Mouse (Mus musculus): ENCODE measurements around the gene Szrd1. TPM values are rescaled to one million over a fixed set of nuclear protein-coding genes. Genes with fewer than 3 reads are reported as not detected.
"Not testable (repeated sequence)": the region's sequence is repeated elsewhere in the genome, so short reads cannot be mapped to it uniquely, and the experiment has no call there.

The Szrd1 gene
- polyA plus RNA-seq, 1 experiment from 2014 or later: 24.9 TPM

DNA sequence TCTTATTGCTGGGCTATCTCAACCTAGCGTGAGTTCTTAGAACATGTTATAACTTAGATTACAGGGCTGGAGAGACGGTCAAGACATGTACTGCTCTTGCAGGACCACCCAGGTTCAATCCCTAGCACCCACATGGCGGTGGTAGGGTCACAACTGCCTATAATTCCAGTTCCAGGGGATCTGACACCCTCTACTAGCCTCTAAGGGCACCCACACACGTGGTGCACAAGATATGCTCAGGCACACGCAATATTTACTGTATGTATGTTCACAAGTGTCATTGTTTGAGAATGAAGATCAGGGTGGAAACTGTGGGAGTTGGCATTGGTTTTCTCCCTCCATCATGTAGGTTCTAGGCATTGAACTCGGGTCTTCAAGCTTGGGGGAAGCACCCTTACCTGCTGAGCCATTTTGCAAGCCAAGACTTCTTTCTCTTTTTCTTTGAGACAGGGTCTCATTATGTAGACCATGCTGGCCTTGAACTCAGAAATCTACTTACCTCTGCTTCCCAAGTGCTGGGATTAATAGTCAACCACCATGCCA, 7.0 kb upstream of the Szrd1 start:
- 96% methylated on average over 6 of the region's 6 CpGs for WGBS
- H3K9me3 ChIP-seq: no peaks in the 10 kb centered on the region
- no peak overlapping the region for H3K27ac ChIP-seq (replicated peaks)
- H3K4me1 ChIP-seq (replicated peaks): peaks cover 24% of the 10 kb centered on the region
- no peak overlapping the region for H3K9ac ChIP-seq
- H3K4me3 ChIP-seq: no peak overlapping the region
- H3K36me3 ChIP-seq: no peaks in the 10 kb centered on the region
- H3K27me3 ChIP-seq: no peaks in the 10 kb centered on the region
- no peak for ATAC-seq (ENCODE audit: low FRiP score, low read depth)
- H3K4me2 ChIP-seq: no peak overlapping the region; the same call in 1 of the 2 replicates

DNA sequence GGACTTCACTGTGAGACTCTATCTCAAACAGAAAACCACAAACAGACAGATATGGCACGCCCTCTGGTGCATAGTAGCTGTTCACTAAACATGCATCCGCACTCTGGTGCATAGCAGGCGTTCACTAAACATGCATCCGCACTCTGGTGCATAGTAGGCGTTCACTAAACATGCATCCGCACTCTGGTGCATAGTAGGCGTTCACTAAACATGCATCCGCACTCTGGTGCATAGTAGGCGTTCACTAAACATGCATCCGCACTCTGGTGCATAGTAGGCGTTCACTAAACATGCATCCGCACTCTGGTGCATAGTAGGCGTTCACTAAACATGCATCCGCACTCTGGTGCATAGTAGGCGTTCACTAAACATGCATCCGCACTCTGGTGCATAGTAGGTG, 5.5 kb upstream of the Szrd1 start:
- not testable (repeated sequence) for H3K4me3 ChIP-seq; ATAC-seq (ENCODE audit: low FRiP score, low read depth); H3K9me3 ChIP-seq; H3K4me2 ChIP-seq; H3K27me3 ChIP-seq; H3K9ac ChIP-seq; H3K36me3 ChIP-seq; H3K27ac ChIP-seq (replicated peaks)
- peaks cover 19% of the 10 kb centered on the region for H3K4me1 ChIP-seq (replicated peaks)
- WGBS: 94% methylated on average over 10 of the region's 16 CpGs

DNA sequence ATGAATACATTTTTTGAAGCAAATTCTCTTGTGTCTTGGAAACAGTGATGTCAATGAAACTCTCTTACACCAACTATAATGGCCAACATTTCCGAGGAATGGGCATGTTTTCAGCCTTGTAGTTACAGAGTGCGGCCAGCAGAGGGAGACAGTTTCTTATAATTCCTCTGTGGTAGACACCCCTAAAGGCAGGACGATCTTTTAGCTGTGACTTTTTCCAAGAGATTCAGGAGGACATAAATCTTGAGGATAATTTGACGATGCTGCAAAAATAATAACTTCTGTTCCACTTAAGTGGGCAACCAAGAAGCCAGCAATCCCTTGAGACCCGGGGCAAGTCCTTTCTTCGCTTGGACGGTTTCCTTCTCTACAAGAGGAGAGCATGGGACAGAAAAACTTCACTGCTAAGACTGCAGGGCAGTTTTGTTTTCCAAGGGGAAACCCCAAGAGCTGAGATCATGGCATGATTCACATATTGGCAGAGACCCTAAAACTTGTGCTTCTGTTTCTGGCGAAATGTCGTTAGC, 2.8 kb upstream of the Szrd1 start:
- no peaks in the 10 kb centered on the region for H3K36me3 ChIP-seq
- no peak overlapping the region for H3K9ac ChIP-seq
- H3K9me3 ChIP-seq: no peaks in the 10 kb centered on the region
- H3K4me2 ChIP-seq: no peak overlapping the region
- no peaks in the 10 kb centered on the region for H3K27me3 ChIP-seq
- no peak overlapping the region for H3K4me3 ChIP-seq
- no peak overlapping the region for H3K27ac ChIP-seq (replicated peaks)
- WGBS: 29% methylated on average over 9 of the region's 9 CpGs
- ATAC-seq (ENCODE audit: low FRiP score, low read depth): no peak
- peaks cover 16% of the 10 kb centered on the region for H3K4me1 ChIP-seq (replicated peaks)

DNA sequence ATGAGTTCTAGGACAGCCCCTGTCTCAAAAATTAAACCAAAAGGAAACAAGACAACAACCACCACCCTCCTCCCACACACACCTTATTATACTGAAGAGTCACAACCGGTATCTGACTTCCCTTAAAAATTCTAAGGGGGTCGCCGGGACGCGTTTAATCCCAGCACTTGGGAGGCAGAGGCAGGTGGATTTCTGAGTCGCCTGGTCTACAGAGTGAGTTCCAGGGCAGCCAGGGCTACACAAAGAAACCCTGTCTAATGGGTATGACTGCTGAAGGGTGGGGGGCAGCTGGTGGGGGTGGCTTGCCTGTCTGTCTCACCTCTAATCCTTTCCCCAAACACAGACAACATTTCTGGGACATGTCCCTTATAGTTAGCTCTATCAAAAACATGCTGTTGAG, 1.4 kb upstream of the Szrd1 start:
- H3K4me3 ChIP-seq: no peak overlapping the region
- H3K9ac ChIP-seq: no peak overlapping the region
- no peaks in the 10 kb centered on the region for H3K9me3 ChIP-seq
- no peak for ATAC-seq (ENCODE audit: low FRiP score, low read depth)
- no peaks in the 10 kb centered on the region for H3K36me3 ChIP-seq
- no peak overlapping the region for H3K4me2 ChIP-seq
- no peaks in the 10 kb centered on the region for H3K27me3 ChIP-seq
- H3K4me1 ChIP-seq (replicated peaks): peaks cover 25% of the 10 kb centered on the region
- 93% methylated on average over 6 of the region's 6 CpGs for WGBS
- H3K27ac ChIP-seq (replicated peaks): no peak overlapping the region

DNA sequence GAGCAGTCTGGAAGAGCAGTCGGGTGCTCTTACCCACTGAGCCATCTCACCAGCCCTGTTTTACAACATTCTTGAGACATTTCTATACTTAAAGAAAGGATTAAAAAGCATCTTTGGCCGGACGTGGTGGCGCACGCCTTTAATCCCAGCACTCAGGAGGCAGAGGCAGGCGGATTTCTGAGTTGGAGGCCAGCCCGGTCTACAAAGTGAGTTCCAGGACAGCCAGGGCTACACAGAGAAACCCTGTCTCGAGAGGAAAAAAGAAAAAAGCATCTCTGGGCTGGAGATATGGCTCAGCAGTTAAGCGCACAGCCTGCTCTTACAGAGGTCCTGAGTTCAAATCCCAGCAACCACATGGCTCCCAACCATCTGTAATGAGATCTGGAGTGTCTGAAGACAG, 779 bp upstream of the Szrd1 start:
- 92% methylated on average over 9 of the region's 9 CpGs for WGBS
- not testable (repeated sequence) for H3K27ac ChIP-seq (replicated peaks); H3K9ac ChIP-seq; H3K4me2 ChIP-seq; H3K4me3 ChIP-seq; ATAC-seq (ENCODE audit: low FRiP score, low read depth); H3K27me3 ChIP-seq; H3K9me3 ChIP-seq; H3K36me3 ChIP-seq
- H3K4me1 ChIP-seq (replicated peaks): peaks cover 29% of the 10 kb centered on the region

DNA sequence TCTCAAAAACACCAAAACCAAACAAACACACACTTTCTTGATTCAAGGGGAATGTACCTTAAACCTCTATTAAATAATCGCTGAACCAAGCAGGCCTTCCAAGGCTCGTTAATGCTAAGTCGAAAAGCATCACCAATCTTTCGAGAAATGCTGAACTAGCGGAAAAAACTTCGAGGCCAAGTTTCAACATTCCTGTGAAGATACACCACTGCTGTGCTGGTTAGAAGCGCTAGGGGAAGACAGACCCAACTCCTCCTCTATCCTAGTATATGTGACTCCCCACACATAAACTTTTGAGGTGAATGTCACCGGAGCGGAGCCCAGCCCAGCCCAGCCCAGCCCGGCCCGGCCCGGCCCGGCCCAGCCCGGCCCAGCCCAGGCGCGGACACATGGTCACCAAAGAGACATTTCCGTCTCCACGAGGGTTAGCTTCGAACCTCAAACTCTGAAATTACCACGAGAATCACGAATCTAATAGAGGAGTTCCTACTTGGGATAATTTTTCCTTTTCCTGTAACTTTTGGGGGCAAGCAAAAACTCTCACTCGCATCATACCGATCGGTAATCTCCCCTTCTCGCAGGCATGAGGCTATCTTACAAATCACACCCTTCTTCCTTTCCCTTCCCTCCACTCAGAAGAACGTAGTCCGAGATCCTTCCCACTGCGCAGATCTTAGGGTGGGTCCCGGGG, 1.0 kb downstream of the Szrd1 start:
- H3K4me1 ChIP-seq (replicated peaks): peaks cover 45% of the 10 kb centered on the region
- peak overlapping the region; percentile 96 for H3K27ac ChIP-seq (replicated peaks)
- peak overlapping the region; percentile 86 for H3K4me2 ChIP-seq
- no peak for ATAC-seq (ENCODE audit: low FRiP score, low read depth)
- H3K27me3 ChIP-seq: no peaks in the 10 kb centered on the region
- peak overlapping the region; percentile 79 for H3K4me3 ChIP-seq
- peak overlapping the region; percentile 82 for H3K9ac ChIP-seq
- WGBS: 4% methylated on average over 29 of the region's 29 CpGs
- H3K36me3 ChIP-seq: no peaks in the 10 kb centered on the region
- H3K9me3 ChIP-seq: no peaks in the 10 kb centered on the region

DNA sequence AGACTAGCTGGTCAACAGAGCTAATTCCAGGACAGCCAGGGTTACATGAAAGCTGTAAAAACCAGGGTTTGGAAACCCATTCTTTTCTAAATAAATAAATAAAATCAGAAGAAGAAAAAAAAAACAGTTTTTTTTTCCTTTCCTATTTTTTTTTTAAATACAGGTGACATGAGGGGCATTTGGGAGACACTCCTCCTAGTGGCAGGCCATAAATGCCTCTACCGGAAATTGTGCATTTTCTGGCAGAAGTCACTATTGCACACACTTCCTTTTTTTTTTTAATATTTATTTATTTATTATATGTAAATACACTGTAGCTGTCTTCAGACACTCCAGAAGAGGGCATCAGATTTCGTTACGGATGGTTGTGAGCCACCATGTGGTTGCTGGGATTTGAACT, 1.8 kb downstream of the Szrd1 start:
- H3K4me2 ChIP-seq: peak overlapping the region; percentile 86
- not testable (repeated sequence) for H3K27ac ChIP-seq (replicated peaks); ATAC-seq (ENCODE audit: low FRiP score, low read depth); H3K4me3 ChIP-seq; H3K9ac ChIP-seq; H3K36me3 ChIP-seq; H3K27me3 ChIP-seq; H3K9me3 ChIP-seq
- peaks cover 52% of the 10 kb centered on the region for H3K4me1 ChIP-seq (replicated peaks)
- 77% methylated on average over 3 of the region's 3 CpGs for WGBS

DNA sequence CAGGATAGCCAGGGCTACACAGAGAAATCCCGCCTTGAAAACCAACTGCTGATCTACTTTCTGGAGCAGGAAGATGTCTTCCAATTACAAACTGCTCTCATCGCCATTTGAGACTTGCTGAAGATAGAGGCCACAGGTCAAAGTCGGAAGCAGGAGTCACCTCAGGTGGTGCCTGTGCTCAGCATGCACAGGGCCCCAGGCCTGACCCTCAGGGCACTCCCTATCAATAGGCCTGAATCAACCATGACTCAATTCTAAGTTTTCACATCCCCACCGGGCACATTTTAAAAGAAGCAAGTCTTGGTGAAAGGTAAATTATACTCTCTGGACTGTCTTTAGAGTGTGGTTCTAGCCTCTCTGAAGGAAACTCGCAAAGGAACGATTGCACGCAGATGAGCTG, 3.4 kb downstream of the Szrd1 start:
- Histone ChIP-seq H3K4me3 (no peak overlapping the region), H3K36me3 (no peaks in the 10 kb centered on the region), H3K9ac (no peak overlapping the region), H3K9me3 (no peaks in the 10 kb centered on the region), H3K4me1 (replicated peaks) (peaks cover 67% of the 10 kb centered on the region), H3K27me3 (no peaks in the 10 kb centered on the region), H3K27ac (replicated peaks) (no peak overlapping the region), H3K4me2 (no peak overlapping the region)
- 64% methylated on average over 7 of the region's 7 CpGs for WGBS
- no peak for ATAC-seq (ENCODE audit: low FRiP score, low read depth)

DNA sequence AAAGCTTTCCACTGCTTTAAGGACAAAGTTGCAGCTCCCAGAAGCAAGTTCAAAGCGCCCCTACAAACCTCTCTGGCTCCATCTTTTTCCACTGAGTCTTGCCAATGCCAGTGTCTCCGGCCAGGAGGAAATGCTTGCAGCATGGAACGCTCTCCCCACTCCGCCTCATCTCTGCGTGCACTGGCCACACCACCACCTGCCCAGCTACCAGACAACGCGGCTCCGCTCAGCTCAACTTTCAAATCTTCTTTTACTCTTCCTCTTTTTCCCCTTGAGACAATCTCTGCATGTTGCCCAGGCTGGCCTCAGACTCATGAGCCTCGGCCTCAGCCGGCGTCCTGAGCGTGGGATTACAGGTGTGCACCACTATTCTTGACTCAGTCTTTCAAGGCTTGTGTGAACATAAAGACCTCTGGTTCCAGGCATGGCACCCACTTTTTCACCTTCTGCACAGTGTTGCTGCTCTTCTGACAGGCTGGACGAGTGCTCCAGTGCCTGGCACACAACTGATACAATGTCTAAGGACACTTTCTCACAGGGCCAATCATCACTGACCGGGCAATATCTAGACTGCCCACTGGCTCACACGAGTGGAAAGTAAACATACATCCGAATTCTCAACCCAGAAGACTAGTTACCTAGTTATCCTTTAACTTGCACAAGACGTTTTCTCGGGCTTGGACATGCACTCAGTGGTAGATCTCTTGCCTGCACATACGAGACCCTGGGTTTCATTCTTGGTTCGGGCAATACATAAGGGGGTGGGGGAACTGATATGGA, 4.6 kb downstream of the Szrd1 start:
- no peaks in the 10 kb centered on the region for H3K27me3 ChIP-seq
- no peak overlapping the region for H3K9ac ChIP-seq
- H3K27ac ChIP-seq (replicated peaks): peak overlapping the region; percentile 65
- peaks cover 74% of the 10 kb centered on the region for H3K4me1 ChIP-seq (replicated peaks)
- no peak overlapping the region for H3K4me2 ChIP-seq
- no peaks in the 10 kb centered on the region for H3K36me3 ChIP-seq
- H3K9me3 ChIP-seq: no peaks in the 10 kb centered on the region
- 77% methylated on average over 20 of the region's 20 CpGs for WGBS
- no peak for ATAC-seq (ENCODE audit: low FRiP score, low read depth)
- H3K4me3 ChIP-seq: no peak overlapping the region

DNA sequence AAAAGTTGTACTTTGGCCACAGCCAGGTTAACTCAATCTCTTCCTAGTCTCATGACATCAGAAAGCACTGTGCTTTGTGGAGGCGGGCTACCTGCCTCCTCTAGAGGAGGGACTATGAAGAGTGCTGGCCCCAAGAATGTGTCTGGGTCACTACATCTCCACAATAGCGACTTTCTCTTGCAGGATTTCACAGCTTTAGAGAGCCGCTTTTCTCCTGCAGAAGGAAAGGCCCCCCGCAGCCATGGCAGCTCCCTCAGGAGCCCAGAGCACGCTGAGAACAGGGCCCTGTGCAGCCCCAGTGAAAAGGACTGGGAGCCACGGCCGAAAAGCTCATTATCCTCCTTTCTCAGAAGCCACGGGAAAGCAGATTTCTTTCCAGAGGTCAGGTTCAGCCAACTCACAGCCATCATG, 5.5 kb downstream of the Szrd1 start:
- Histone ChIP-seq H3K9ac (no peak overlapping the region), H3K36me3 (no peaks in the 10 kb centered on the region), H3K27me3 (no peaks in the 10 kb centered on the region), H3K4me3 (no peak overlapping the region), H3K9me3 (no peaks in the 10 kb centered on the region), H3K4me1 (replicated peaks) (peaks cover 74% of the 10 kb centered on the region), H3K27ac (replicated peaks) (peak overlapping the region; percentile 65), H3K4me2 (no peak overlapping the region)
- peak; percentile 29; the same call in 1 of the 2 replicates for ATAC-seq (ENCODE audit: low FRiP score, low read depth)
- 19% methylated on average over 8 of the region's 8 CpGs for whole genome bisulfite sequencing

DNA sequence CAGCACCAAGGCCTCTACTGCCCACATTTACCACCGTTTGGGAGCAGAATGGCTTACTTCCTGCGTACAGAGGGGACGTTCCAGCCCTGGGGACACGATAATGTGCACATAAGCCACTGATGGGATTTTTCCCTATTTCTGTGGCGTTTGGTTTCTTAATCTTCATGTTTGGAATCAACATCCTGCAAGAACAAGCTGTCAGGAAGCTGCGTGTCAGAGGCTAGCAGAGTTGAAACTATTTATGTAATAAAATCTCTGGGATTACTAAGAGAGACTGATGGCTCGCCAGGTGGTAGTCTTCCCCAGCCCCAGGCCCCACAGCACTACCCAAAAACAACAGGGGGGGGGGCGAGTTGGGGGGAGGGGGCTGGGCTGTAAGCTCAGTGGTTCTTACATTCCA, 6.3 kb downstream of the Szrd1 start:
- Histone ChIP-seq H3K4me3 (no peak overlapping the region), H3K36me3 (no peaks in the 10 kb centered on the region), H3K27ac (replicated peaks) (no peak overlapping the region; the same call in 1 of the 2 replicates), H3K4me2 (no peak overlapping the region), H3K4me1 (replicated peaks) (peaks cover 70% of the 10 kb centered on the region), H3K9me3 (no peaks in the 10 kb centered on the region), H3K9ac (no peak overlapping the region), H3K27me3 (no peaks in the 10 kb centered on the region)
- ATAC-seq (ENCODE audit: low FRiP score, low read depth): no peak
- 75% methylated on average over 7 of the region's 8 CpGs for WGBS

DNA sequence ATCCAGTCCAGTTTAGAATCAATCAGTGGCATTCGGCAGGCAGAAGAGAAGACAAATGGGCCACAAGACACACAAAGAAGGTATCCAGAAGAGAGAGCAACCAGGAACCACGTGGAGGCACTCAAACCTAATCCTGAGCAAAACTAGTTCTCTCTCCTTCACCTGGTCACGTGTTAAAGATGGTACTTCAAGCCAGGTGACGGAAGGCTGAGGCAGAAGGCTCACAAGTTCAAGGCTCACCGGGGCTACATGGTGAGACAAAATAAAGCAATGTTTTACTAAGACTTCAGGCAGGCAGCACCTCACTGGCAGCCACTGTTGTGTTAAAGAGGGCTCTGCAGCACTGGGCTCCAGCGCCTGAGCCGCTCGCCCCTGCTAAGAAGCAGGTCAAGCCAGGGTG, 7.4 kb downstream of the Szrd1 start:
- ATAC-seq (ENCODE audit: low FRiP score, low read depth): no peak
- peaks cover 61% of the 10 kb centered on the region for H3K4me1 ChIP-seq (replicated peaks)
- H3K4me2 ChIP-seq: no peak overlapping the region
- peak overlapping the region; percentile 36; the same call in 1 of the 2 replicates for H3K27ac ChIP-seq (replicated peaks)
- no peaks in the 10 kb centered on the region for H3K9me3 ChIP-seq
- H3K36me3 ChIP-seq: no peaks in the 10 kb centered on the region
- no peak overlapping the region for H3K9ac ChIP-seq
- H3K27me3 ChIP-seq: no peaks in the 10 kb centered on the region
- no peak overlapping the region for H3K4me3 ChIP-seq
- WGBS: 63% methylated on average over 8 of the region's 8 CpGs

Data from hindbrain, embryonic 15.5 days (tissue).